Mouse (Mus musculus): Measurements from ENCODE around the gene Fam166b. TPM values are rescaled to one million over a fixed set of nuclear protein-coding genes. Genes with fewer than 3 reads are reported as not detected.

Gene Fam166b
- polyA plus RNA-seq (2014; fragmentation: Illumina TruSeq; extraction: RNeasy Lipid Tissue Mini Kit (QIAGEN cat#74804)) = 1.1 TPM

GRCm38 (mm10) chr4:43428946-43429345 lies at the start of gene Fam166b:
Gene Fam166b, minus strand, starts transcription at chr4:43429134.

GRCm38 (mm10) chr4:43454041-43454836 lies 25.3 kb upstream of the Fam166b start, which contains the start of gene Cd72:
Gene Cd72, minus strand, starts transcription at chr4:43454628.

GRCm38 (mm10) chr4:43441639-43442038 lies 12.7 kb upstream of the Fam166b start, which contains the start of gene Tesk1:
Gene Tesk1, plus strand, starts transcription at chr4:43441939.

GRCm38 (mm10) chr4:43381408-43382154 lies 47.4 kb downstream of the Fam166b start, which contains the start of gene Rusc2:
Gene Rusc2, plus strand, starts transcription at chr4:43381979.

Other genes with a start within 250 kb of the Fam166b start
- gene Atp8b5, start 162.0 kb downstream of the Fam166b start, polyA plus RNA-seq (2014; fragmentation: Illumina TruSeq; extraction: RNeasy Lipid Tissue Mini Kit (QIAGEN cat#74804)) = 0.23 TPM
- gene Rusc2, start 47.2 kb downstream of the Fam166b start, polyA plus RNA-seq (2014; fragmentation: Illumina TruSeq; extraction: RNeasy Lipid Tissue Mini Kit (QIAGEN cat#74804)) = 0.63 TPM
- gene Tesk1, start 12.8 kb upstream of the Fam166b start, polyA plus RNA-seq (2014; fragmentation: Illumina TruSeq; extraction: RNeasy Lipid Tissue Mini Kit (QIAGEN cat#74804)) = 0.31 TPM
- gene Cd72, start 25.5 kb upstream of the Fam166b start, polyA plus RNA-seq (2014; fragmentation: Illumina TruSeq; extraction: RNeasy Lipid Tissue Mini Kit (QIAGEN cat#74804)) = 2.5 TPM
- gene Sit1, start 54.6 kb upstream of the Fam166b start, polyA plus RNA-seq (2014; fragmentation: Illumina TruSeq; extraction: RNeasy Lipid Tissue Mini Kit (QIAGEN cat#74804)) = not detected
- gene Ccdc107, start 63.8 kb upstream of the Fam166b start, polyA plus RNA-seq (2014; fragmentation: Illumina TruSeq; extraction: RNeasy Lipid Tissue Mini Kit (QIAGEN cat#74804)) = 2.1 TPM
- 6.7 TPM for gene Arhgef39, start 70.6 kb upstream of the Fam166b start, polyA plus RNA-seq (2014; fragmentation: Illumina TruSeq; extraction: RNeasy Lipid Tissue Mini Kit (QIAGEN cat#74804))
- gene Car9, start 77.8 kb upstream of the Fam166b start, polyA plus RNA-seq (2014; fragmentation: Illumina TruSeq; extraction: RNeasy Lipid Tissue Mini Kit (QIAGEN cat#74804)) = 2.3 TPM
- gene Tpm2, start 94.6 kb upstream of the Fam166b start, polyA plus RNA-seq (2014; fragmentation: Illumina TruSeq; extraction: RNeasy Lipid Tissue Mini Kit (QIAGEN cat#74804)) = 58.0 TPM
- 10.5 TPM for gene Creb3, start 133.2 kb upstream of the Fam166b start, polyA plus RNA-seq (2014; fragmentation: Illumina TruSeq; extraction: RNeasy Lipid Tissue Mini Kit (QIAGEN cat#74804))
- 291 TPM for gene Tln1, start 133.6 kb upstream of the Fam166b start, polyA plus RNA-seq (2014; fragmentation: Illumina TruSeq; extraction: RNeasy Lipid Tissue Mini Kit (QIAGEN cat#74804))
- 3.4 TPM for gene Rgp1, start 149.6 kb upstream of the Fam166b start, polyA plus RNA-seq (2014; fragmentation: Illumina TruSeq; extraction: RNeasy Lipid Tissue Mini Kit (QIAGEN cat#74804))
- 2.5 TPM for gene Gba2, start 149.7 kb upstream of the Fam166b start, polyA plus RNA-seq (2014; fragmentation: Illumina TruSeq; extraction: RNeasy Lipid Tissue Mini Kit (QIAGEN cat#74804))
- gene Msmp, start 155.4 kb upstream of the Fam166b start, polyA plus RNA-seq (2014; fragmentation: Illumina TruSeq; extraction: RNeasy Lipid Tissue Mini Kit (QIAGEN cat#74804)) = not detected
- 21.7 TPM for gene Npr2, start 202.8 kb upstream of the Fam166b start, polyA plus RNA-seq (2014; fragmentation: Illumina TruSeq; extraction: RNeasy Lipid Tissue Mini Kit (QIAGEN cat#74804))
- gene Spag8, start 224.5 kb upstream of the Fam166b start, polyA plus RNA-seq (2014; fragmentation: Illumina TruSeq; extraction: RNeasy Lipid Tissue Mini Kit (QIAGEN cat#74804)) = not detected
- 2.4 TPM for gene Hint2, start 227.3 kb upstream of the Fam166b start, polyA plus RNA-seq (2014; fragmentation: Illumina TruSeq; extraction: RNeasy Lipid Tissue Mini Kit (QIAGEN cat#74804))
- gene Tmem8b, start 239.8 kb upstream of the Fam166b start, polyA plus RNA-seq (2014; fragmentation: Illumina TruSeq; extraction: RNeasy Lipid Tissue Mini Kit (QIAGEN cat#74804)) = 5.4 TPM
- gene Fam221b, start 240.0 kb upstream of the Fam166b start, polyA plus RNA-seq (2014; fragmentation: Illumina TruSeq; extraction: RNeasy Lipid Tissue Mini Kit (QIAGEN cat#74804)) = 0.14 TPM